Mouse (Mus musculus): ENCODE measurements at regions not wholly inside any gene's neighbourhood (a gene's known extent, or its start where the extent isn't known, plus 50 kb on each side); places are given as distances from the start of the nearest gene placed in this dataset.

DNA sequence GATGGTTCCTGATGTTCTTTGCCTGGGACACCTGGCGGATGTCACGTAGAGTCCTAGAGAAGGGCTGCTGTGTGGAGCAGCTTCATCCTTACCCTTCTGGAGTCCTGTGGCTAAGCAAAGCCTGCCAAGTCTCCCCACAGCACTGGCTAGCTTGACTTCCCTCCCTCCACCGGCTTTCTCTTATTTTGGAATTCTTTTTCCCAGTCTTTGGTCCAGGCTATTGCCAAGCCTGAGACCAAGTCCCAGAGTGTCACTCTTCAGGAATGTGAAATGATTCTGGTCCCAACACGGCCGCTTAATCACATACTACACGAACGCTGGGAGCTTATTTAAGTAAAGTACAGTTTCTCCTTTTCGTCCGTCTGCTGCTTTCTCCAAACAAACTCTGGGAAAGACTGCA is 146.4 kb downstream of the Fndc1 start:
- intact Hi-C loops (cut with DNase I) = no loop called here
- DNase-seq = peak; percentile 30 to 49

DNA sequence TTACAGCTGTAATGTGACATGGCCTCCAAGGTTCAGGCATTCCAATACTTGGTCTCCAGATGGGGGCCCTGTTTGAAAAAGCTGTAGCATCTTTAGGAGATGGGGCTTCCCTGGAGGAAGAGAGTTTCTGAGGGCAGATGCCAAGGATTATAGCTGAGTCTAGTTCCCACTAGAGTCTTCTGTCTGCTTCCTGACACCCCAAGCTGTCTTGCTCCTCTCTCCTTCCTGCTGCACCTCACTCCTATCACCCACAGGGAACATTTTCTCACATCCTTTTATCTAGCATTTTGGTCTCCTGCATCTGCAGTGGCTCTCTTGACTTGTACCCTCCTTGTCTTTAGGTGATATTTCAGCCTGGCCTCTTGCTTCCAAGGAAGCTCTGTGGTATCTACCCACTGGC is 147.3 kb downstream of the Fndc1 start:
- DNase-seq = no peak
- intact Hi-C loops (cut with DNase I) = no loop called here

DNA sequence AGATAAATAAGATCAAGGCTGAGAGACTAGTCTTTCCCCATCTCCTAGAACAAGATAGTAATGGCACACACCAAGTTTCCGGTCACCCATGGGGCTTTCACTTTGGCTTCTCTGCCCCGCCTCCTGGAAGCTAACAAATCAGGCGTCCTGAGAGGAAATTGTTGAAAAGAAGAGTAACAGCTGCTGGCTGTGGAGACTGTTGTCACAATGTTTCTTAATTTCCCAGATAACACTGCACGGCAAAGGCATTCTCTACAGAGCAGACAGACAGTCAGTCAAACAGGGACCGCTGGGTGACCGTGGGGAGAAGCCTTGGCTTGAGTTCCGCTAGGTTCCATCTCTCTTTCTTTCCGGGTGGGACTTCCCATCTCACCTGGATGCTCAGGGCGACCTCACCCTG is 148.2 kb downstream of the Fndc1 start:
- DNase-seq = peak; percentile 43 to 51
- intact Hi-C loops (cut with DNase I) = no loop called here

DNA sequence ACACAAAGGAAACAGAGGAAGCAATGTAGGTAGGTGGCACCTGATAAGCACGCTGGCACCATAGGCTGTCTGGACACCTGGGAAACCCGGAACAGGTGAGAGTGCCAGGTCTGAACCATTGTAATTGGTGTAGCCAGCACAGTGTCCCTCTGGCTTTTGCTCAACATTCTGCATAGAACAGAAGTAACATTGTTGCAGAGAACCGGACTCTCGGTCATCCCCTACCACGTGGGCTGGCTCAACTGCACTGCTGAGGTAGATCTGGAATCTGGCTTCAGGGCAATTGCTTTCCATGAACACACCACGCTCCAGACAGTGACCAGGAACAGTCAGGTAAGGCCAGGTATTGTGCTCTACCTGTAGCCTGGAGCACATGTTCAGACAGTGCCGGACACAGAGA is 149.3 kb downstream of the Fndc1 start:
- DNase-seq = no peak
- intact Hi-C loops (cut with DNase I) = no loop called here

DNA sequence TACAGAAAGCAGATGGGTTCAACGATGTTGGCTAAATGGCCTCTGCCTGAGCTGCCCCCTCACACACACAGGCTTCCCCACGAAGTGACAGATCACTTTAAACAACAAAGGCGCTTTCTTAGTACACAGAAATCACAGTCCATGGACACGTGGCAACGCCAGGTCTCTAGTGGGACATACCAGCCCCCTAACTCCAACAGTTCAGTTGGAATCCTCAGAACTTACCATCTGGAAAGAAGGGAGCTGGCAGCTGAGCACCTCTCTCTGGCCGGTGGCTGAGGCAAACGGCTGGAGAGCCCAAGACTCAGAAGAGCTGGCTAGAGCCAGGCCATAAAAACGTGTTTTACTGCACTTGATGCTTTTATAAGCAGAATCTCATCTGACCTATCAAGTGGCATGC is 149.8 kb downstream of the Fndc1 start:
- DNase-seq = no peak
- intact Hi-C loops (cut with DNase I) = no loop called here

DNA sequence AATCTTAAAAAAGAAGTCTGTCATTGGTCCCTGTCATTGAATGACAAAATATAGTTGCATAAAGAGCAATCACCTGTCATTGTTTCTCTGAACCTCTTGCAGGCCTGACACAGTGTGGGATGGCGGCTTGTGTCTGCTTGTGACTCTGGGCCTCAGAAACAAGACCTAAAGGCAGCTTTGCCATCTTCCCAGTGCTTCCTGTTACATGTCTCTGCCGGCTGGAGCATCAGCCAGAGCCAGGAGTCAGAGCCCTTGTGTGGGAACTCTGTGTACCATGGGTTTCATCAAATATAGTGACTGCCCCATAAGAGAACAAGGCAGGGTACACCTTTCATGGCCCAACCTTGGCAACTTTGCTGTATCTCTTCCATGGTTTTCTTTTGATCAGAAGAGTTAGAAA is 150.3 kb downstream of the Fndc1 start:
- no peak for DNase-seq
- intact Hi-C loops (cut with DNase I) = no loop called here

DNA sequence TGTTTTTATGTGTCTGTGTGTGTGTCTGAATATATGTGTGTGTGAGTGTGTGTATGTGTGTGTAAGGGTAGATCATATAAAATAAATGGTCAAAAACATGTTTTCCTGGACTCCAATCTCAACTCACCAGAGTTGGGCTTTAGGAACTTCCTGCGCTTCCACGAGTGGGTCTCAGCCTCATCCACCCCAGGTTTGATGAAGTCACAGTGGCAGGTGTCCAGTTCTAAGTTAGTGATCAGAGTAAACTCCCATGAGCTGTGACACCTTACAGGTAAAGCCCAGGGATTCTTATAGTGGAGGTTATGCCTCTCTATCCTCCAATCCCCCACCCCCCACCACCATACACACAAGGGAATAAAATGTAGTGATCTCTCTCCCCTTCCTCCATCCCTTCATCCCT is 152.6 kb downstream of the Fndc1 start:
- DNase-seq = no peak
- intact Hi-C loops (cut with DNase I) = no loop called here

DNA sequence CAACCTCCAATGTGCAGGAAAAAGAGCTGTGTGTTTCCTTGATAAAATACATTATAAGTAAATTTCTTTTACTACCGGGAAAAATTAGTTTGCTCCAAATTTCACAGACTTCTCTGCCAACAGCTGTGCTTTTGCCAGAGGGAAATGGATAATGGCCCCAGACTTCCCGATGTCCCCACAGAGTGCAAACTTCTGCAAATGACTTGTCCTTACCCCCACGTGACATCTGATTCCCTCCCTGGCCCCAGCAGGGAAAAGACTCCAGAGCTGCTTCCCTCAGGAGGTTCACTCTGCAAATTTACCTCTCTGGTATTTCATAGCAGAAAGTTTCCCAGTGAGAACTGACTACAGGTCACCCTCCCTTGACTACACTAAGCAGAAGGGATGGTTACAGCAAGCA is 159.3 kb downstream of the Fndc1 start:
- DNase-seq = no peak
- intact Hi-C loops (cut with DNase I) = loop anchor here (10.0 kb wide), 1 partner anchor 157 kb away; the partner anchor contains the start of gene Fndc1

DNA sequence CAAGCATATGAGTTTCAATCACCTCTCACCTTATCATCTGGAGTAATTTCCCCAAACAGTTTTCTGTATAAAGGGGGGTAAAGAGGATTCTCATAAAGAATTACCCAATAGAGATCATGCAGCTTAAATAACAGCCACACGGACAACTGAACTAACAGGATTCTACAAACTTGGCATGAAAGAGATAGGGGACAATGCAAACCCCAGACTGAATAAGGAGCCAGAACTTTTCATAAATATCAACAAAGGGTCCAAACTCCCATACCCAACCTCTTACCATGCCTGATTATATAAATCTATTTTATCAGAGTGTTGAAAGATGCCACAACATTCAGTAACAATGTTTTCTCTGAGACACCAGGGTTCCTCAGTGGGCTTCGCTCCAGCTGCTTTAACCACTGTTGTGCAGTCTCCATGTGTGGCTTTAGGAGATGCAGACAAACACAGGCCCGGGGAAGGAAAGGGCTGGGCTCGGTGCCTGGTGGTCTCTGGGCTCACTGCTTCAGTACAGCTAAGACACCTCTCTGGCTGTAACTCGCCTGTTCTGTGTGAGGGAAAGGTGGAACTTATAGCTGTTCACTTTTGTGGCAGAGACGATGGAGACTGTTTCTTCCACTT is 160.2 kb downstream of the Fndc1 start:
- intact Hi-C loops (cut with DNase I) = loop anchor here (10.0 kb wide), 1 partner anchor 158 kb away; the partner anchor contains the start of gene Fndc1
- no peak for DNase-seq

DNA sequence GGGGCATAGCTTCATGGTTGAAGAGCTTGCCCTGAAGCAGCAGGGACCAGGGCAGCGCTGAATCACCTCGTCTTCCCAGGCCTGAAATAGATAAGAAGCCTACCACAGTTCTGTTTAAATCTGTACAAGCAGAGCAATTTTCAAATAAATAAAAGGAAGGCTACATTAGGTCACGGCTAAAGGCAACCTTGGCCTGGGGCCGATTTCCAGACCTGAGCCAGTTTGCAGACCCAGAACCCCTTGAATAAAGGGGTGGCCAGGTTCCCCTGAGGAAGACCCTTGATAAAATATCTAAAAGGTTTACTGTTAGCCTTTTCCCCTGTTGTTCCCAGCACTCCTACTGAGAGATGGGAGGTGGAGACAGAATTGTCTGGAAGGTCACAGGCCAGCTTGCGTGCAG is 160.9 kb downstream of the Fndc1 start:
- no peak for DNase-seq
- intact Hi-C loops (cut with DNase I) = loop anchor here (10.0 kb wide), 1 partner anchor 159 kb away; the partner anchor contains the start of gene Fndc1

DNA sequence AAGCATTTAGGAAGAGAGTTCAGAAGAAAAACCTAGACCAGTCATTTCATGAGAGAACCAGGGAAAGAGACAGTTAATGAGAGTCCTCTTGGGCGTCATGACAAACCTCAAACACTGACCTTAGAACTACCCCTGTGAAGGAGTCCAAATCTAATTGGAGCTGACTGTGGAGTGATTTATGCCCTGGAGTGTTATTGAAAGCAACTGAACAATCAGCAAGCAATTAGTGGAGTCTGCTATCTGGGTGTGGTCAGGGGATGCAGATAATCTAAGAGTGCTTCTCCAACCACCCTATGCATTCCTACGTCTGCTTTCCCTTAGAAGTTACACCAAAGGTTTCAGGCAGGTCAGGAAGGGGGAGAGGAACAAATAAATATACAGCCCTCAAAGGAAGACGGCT is 161.4 kb downstream of the Fndc1 start:
- intact Hi-C loops (cut with DNase I) = loop anchor here (10.0 kb wide), 1 partner anchor 159 kb away; the partner anchor contains the start of gene Fndc1
- DNase-seq = no peak

DNA sequence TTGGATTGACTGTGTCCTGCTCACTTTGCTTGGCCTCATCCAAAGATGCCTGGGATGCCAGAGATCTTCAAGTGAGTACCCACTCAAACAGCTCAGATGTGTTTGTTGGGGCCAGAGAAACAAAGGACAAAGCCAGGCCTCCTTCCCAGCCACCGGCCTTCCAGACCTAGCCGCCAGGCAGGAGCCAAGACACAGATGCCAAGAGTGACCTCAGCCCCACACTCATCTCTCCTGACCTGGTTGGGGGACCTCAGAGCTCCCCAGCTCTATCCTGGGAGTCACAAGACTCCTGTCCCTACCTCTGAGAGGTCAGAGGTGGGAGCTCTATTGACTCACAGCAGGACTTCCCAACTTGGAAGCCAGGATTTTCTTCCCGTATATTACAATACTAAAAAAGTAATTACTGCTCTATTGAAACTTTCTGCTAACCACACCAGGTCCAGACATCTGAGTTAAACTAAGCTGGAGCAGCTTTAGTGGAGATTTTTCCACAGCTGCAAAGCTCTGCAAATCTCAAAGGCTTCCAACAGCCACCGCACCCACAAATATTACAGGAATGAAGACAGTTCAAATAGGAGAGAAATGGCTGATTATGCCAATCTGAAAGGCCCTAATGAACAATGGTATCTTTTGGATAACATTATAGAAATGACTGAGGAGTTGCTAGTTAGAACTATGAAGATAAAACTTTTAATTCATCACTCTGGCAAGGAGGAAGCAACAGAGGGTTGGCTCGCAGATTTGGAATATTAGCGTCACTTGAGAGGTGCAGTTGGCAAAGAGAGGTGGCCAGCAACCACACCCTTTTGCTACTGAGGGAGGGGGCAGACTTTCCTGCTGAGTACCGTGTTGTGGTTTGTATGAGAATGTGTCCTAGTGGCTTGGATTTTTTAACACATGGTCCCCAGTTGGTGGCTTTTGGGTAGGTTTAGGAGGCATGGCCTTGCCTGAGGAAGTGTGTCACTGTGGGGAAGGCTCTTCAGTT is 162.9 kb downstream of the Fndc1 start:
- DNase-seq = peak; percentile 32 to 58
- intact Hi-C loops (cut with DNase I) = loop anchor here (10.0 kb wide), 1 partner anchor 161 kb away; the partner anchor contains the start of gene Fndc1

DNA sequence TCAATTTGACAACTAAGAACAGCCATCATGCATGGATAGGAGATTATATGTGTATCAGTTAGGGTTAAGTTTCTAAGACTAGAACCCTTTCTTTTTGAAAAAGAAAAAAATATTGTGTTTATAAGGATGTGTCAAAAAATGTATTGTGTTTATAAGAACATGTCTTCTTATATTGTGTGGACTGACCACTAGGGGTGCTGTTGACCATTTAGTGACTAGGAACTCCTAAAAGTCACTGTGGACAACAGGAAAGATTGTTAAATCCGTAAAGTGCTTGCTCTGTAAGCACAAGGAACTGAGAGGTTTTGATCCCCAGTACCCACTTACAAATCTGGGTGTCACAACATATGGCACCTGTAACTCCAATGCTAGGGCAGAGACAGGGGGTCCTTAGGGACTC is 170.6 kb downstream of the Fndc1 start:
- no peak for DNase-seq
- intact Hi-C loops (cut with DNase I) = no loop called here

DNA sequence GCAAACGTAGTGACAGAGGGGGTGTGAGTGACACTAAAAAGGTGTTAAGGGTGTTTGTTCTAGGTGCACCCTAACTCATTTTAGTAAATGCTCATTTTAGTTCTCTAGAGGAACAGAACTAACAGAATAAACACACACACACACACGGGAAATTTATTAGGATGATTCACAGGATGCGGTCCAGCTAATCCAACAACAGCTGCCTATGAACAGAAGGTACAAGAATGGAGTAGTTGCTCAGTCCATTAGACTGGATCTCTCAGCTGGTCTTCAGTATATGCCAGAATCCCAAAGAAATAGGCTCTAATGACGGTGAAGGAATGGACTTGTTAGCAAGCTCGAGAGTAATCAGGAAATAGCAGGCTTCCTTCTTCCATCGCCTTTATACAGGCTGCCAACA is 171.1 kb downstream of the Fndc1 start:
- intact Hi-C loops (cut with DNase I) = no loop called here
- DNase-seq = no peak

DNA sequence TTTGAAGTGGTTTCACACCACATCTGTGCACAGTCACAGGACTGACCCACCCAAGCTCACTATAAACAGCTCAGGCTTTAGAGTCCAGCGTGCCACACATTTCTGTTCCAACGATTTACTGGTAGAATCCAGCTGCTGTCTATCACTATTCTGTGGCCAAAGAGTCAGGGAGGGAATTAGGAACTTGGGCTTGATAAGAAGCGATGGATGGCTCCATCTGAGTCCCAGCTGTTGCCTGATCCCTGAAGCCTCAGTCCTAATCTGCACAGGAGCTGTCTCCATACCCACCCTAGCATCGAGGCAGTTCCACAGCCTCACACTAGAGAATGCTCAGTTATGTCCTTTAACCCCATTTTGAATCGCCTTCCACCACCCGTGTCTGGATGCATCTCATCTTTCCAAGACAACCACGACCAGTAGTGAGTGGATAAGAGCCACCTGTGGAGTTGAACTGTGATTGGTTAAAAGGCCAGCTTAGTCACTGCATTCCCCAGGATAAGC is 173.0 kb downstream of the Fndc1 start:
- DNase-seq = peak; percentile 26 to 49
- intact Hi-C loops (cut with DNase I) = no loop called here

DNA sequence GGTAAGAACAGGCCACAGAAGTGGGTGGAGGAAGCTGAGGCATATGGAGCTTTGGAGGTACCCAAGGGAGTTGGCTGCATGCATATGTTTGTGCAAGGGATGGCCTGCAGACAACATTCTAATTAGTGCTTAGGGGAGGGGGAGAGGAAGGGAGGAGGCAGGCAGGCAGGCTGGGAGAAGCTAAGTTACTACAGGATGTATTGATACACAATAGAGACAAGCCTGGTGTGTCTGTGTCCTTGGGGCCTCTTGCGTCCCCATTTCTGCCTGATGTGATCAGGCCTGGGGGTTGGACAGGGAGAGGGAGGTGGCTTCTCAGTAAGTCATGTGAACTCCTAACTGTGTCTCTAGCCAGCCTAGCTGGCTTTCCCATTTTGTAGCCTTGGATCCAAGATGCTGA is 175.1 kb downstream of the Fndc1 start:
- DNase-seq = no peak
- intact Hi-C loops (cut with DNase I) = no loop called here

DNA sequence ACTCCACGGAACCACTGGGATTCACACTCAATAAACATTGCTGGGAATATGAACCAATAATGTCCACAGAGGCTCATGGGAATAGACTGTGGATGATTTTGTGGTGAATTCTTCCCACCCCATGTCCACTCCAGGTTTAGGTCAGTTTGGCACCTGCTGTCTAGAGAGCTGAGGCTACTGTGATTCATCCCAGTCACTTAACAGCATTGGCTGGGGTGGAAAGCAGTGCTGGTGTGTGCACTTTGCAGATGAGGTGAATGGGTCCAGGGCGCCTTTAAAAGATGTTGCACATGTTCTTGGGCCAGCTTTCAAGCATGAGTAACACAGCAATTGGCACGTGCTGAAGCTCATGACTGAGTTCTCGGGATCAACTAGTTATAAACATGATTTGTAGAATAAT is 176.7 kb downstream of the Fndc1 start:
- DNase-seq = no peak
- intact Hi-C loops (cut with DNase I) = no loop called here

DNA sequence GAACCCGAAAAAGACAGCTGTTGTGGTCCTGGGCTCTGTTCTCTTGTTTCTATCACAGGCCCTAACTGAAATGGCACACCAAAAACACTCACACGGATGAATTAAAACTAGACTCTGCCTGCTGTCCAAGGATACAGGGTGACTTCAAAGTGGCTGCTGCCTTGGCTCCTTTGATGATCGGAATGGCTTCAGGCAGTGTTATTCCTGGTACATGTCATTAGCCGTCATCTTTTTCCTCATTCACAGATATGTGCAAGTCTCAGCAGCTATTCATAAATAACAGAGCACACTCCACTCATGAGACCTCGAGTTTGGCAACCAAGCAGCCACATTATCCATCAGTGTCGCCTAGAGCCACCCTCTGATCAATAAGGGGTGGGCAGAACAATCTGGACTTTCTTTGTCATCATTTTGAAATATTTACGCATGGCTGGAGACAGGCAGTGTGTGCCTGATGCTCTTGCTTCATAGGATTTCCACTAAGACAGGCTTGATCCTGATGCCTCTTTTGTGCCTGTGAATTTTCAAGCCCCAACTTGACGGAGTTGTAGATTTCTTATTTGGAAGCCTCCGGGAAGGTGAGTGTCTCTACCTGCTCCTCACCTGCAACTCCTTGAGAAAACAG is 182.1 kb downstream of the Fndc1 start:
- intact Hi-C loops (cut with DNase I) = no loop called here
- no peak for DNase-seq

DNA sequence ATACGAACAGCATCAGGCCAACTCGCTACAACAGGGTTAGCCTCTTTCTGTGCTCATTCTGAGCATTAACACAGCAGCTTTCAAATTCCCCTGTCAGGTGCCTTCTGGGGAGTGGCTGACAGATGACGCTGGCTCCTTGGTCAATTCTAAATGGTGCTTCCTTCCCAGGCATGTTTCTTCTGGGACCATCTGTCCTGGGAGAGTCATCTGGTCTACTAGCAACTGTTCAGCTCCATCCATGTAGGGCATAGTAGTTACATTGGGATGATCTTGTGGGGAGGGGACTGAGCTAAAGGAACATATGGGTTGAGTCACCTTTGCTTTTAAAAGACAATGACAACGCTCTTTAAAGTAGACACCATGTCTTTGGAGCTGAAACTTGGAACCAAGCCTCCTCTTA is 183.5 kb downstream of the Fndc1 start:
- intact Hi-C loops (cut with DNase I) = no loop called here
- DNase-seq = no peak

DNA sequence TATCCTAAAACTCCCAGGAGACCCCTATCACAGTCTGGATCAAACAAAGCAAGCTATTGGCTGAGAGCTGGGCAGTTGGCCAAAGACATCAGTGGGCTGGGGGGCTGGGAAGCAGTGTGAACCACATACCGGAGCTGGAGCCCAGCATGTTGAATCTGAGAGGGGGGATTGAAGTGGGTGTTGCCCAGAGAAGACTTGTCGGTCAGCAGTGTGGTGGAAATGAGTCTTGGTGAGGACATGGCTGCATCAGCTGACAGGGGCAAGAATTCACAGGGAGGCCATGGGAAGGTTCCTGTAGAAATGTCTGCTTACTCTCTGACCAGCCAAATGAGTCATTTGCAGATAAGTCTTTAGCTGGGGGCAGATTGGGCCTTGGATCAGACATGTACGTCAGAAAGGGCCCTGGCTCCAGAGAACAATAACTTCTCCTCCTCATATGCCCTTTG is 184.6 kb downstream of the Fndc1 start:
- peak in 1 of 2 experiments; percentile 21 for DNase-seq
- intact Hi-C loops (cut with DNase I) = no loop called here

DNA sequence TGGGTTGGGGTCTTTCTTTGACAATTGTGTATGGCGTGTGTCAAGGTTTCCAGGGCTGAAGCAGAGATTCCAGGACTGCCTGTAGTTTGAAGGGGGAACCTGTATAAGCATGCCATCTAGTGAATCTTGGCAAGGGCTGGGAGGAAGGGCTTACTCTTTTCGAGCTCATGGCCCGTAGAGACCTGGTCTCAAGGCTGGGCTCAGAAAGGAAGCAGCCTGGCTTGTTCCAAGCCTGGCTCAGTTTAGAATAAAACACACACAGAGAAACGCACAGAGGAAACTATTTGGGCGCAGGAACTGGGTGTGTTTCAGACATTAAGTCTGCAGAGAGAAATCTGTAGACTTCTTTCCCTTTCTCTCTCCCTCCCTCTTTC is 192.8 kb downstream of the Fndc1 start:
- intact Hi-C loops (cut with DNase I) = no loop called here
- DNase-seq = no peak

Measured in heart, postnatal 14 days (tissue).